Comparison of ENCODE assay signal across 21 mouse cellular contexts in the genomic region with DNA sequence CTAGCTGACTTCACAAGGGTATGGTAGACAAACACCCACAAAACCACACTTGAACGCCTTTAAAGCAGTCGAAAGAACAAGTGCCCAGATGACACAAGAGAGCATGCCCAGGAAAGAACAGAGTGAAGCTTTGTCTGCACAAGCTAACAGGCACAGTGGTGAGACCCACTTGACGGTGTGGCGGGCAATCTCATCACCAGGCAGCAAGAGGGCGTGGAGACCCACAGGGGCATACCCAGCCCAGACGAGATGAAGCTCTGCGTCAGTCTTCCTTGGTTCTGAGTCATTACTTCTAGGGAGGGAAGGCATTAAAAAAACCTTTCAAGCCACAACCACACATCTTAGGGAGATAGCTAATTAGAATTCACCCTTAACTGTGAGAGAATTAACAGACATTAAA.
DNase-seq lines count a peak whose midpoint lies in the region; ATAC-seq and TF ChIP-seq lines count a peak whose summit lies in the region.
"Had no signal": no experiment of that assay in that cellular context is flagged by ENCODE, and none has a peak within 500 bp of the region (broad histone marks: within the 10 kb centered on the region; RNA-seq: fewer than 3 reads in every experiment).

No protein-coding gene starts in this region.

- H3K9me3 ChIP-seq in hindbrain, postnatal 0 days (ENCODE audit: low read length) = no peaks in the 10 kb centered on the region
- H3K9me3 ChIP-seq in hindbrain, embryonic 12.5 days (replicated peaks) = no peaks in the 10 kb centered on the region
- no peaks in the 10 kb centered on the region for H3K9me3 ChIP-seq in lung, embryonic 15.5 days
- no peaks in the 10 kb centered on the region for H3K9me3 ChIP-seq in neural tube, embryonic 14.5 days (ENCODE audit: control insufficient read depth, low read length)
- H3K9me3 ChIP-seq: heart, embryonic 15.5 days; intestine, embryonic 15.5 days; midbrain, embryonic 15.5 days had no signal

- CTCF ChIA-PET in Patski (lab: Charles Lee) = interaction anchor here (0.9 to 1.4 kb wide), 2 partner anchors 9 to 11 kb away, joined by 4 read pairs; no protein-coding TSS in a partner anchor

- H3K9ac ChIP-seq in hindbrain, postnatal 0 days (replicated peaks; ENCODE audit: low read length) = no peak overlapping the region
- H3K9ac ChIP-seq in hindbrain, embryonic 12.5 days = no peak overlapping the region
- no peak overlapping the region for H3K9ac ChIP-seq in lung, embryonic 15.5 days
- H3K9ac ChIP-seq in neural tube, embryonic 14.5 days (replicated peaks; ENCODE audit: low read depth, low read length) = no peak overlapping the region
- H3K9ac ChIP-seq: heart, embryonic 15.5 days; intestine, embryonic 15.5 days; midbrain, embryonic 15.5 days had no signal

- POLR2A ChIA-PET in Patski (lab: Charles Lee) = interaction anchor here (0.6 kb wide), 1 partner anchor 1207 kb away, joined by 4 read pairs; no protein-coding TSS in a partner anchor

- no peak overlapping the region for H3K4me3 ChIP-seq in hindbrain, postnatal 0 days (ENCODE audit: low read length)
- H3K4me3 ChIP-seq in hindbrain, embryonic 12.5 days = no peak overlapping the region
- no peak overlapping the region for H3K4me3 ChIP-seq in lung, embryonic 15.5 days
- no peak overlapping the region for H3K4me3 ChIP-seq in neural tube, embryonic 14.5 days (ENCODE audit: low read depth, low read length)
- H3K4me3 ChIP-seq: heart, embryonic 15.5 days; intestine, embryonic 15.5 days; midbrain, embryonic 15.5 days; myocyte had no signal

- in situ Hi-C loops in Patski (cut with MboI; ENCODE audit: low pct_unique_long_range_greater_than_20kb) = no loop called here

- H3K4me1 ChIP-seq in hindbrain, postnatal 0 days (ENCODE audit: insufficient read depth, low read length) = 0 out of 2 replicates have a peak, but pooled peaks cover 8% of the 10 kb centered on the region
- peaks cover 40% of the 10 kb centered on the region for H3K4me1 ChIP-seq in hindbrain, embryonic 12.5 days
- H3K4me1 ChIP-seq in lung, embryonic 15.5 days = peaks cover 6% of the 10 kb centered on the region; the same call in 1 of the 2 replicates
- peaks cover 6% of the 10 kb centered on the region; the same call in 1 of the 2 replicates for H3K4me1 ChIP-seq in neural tube, embryonic 14.5 days (ENCODE audit: control insufficient read depth, insufficient read depth, low read length)
- H3K4me1 ChIP-seq: heart, embryonic 15.5 days had no signal

- ATAC-seq in hindbrain, postnatal 0 days = peak; percentile 27; the same call in 1 of the 2 replicates
- no peak; the same call in 1 of the 2 replicates for ATAC-seq in hindbrain, embryonic 12.5 days (ENCODE audit: low FRiP score)
- peak; percentile 59; the same call in 1 of the 2 replicates for ATAC-seq in lung, embryonic 15.5 days (ENCODE audit: borderline replicate concordance, extremely low read depth, low FRiP score, low TSS enrichment)
- peak; percentile 71 for ATAC-seq in Patski
- ATAC-seq in neural tube, embryonic 14.5 days (ENCODE audit: low read depth) = peak; percentile 61; the same call in 1 of the 2 replicates
- no peak for ATAC-seq in cerebellum, adult (ENCODE audit: insufficient number of reproducible peaks, low FRiP score, low TSS enrichment)
- ATAC-seq: intestine, embryonic 15.5 days; midbrain, embryonic 15.5 days had no signal

- DNase-seq in hindbrain, postnatal 0 days (ENCODE audit: low spot score) = no peak
- no peak for DNase-seq in lung, postnatal 25 days (ENCODE audit: low spot score)
- no peak for DNase-seq in Patski (ENCODE audit: low read depth, low spot score)
- DNase-seq: adrenal gland, postnatal 14 days; cerebellum, adult 11-12 months; cerebellum, postnatal 25 days; embryo, embryonic 11 days; gastrocnemius, postnatal 10 days; heart, adult 11 months; heart, postnatal 4 days; lung, adult 2 months; thymus, postnatal 25 days had no signal

- H3K27me3 ChIP-seq in hindbrain, postnatal 0 days (ENCODE audit: insufficient read depth, low read length) = no peaks in the 10 kb centered on the region
- H3K27me3 ChIP-seq in hindbrain, embryonic 12.5 days = no peaks in the 10 kb centered on the region
- no peaks in the 10 kb centered on the region for H3K27me3 ChIP-seq in lung, embryonic 15.5 days
- no peaks in the 10 kb centered on the region for H3K27me3 ChIP-seq in Patski
- no peaks in the 10 kb centered on the region for H3K27me3 ChIP-seq in neural tube, embryonic 14.5 days (ENCODE audit: control insufficient read depth, insufficient read depth, low read length)
- H3K27me3 ChIP-seq: heart, embryonic 15.5 days; intestine, embryonic 15.5 days; midbrain, embryonic 15.5 days had no signal

- H3K36me3 ChIP-seq in hindbrain, postnatal 0 days (ENCODE audit: insufficient read depth, low read length) = no peaks in the 10 kb centered on the region
- H3K36me3 ChIP-seq in hindbrain, embryonic 12.5 days = no peaks in the 10 kb centered on the region
- no peaks in the 10 kb centered on the region for H3K36me3 ChIP-seq in lung, embryonic 15.5 days
- no peaks in the 10 kb centered on the region for H3K36me3 ChIP-seq in neural tube, embryonic 14.5 days (ENCODE audit: control insufficient read depth, insufficient read depth, low read length)
- H3K36me3 ChIP-seq: heart, embryonic 15.5 days; intestine, embryonic 15.5 days; midbrain, embryonic 15.5 days had no signal

- TF ChIP-seq CTCF in hindbrain, postnatal 0 days (IDR thresholded peaks at IDR 0.05; ENCODE audit: low read depth) = no peak
- TF ChIP-seq CTCF in Patski (IDR thresholded peaks at IDR 0.05) = no peak

- 55% methylated on average over 7 of the region's 7 CpGs for WGBS in hindbrain, postnatal 0 days
- 68% methylated on average over 7 of the region's 7 CpGs for WGBS in hindbrain, embryonic 12.5 days
- WGBS in lung, embryonic 15.5 days = 57% methylated on average over 7 of the region's 7 CpGs
- 56% methylated on average over 7 of the region's 7 CpGs for WGBS in neural tube, embryonic 14.5 days

- no peak overlapping the region; the same call in 1 of the 2 replicates for H3K27ac ChIP-seq in hindbrain, postnatal 0 days
- H3K27ac ChIP-seq in hindbrain, embryonic 12.5 days = no peak overlapping the region
- no peak overlapping the region for H3K27ac ChIP-seq in lung, embryonic 15.5 days
- H3K27ac ChIP-seq in neural tube, embryonic 14.5 days (ENCODE audit: low read depth, low read length) = no peak overlapping the region
- H3K27ac ChIP-seq: heart, embryonic 15.5 days; intestine, embryonic 15.5 days; midbrain, embryonic 15.5 days had no signal

- H3K4me2 ChIP-seq in hindbrain, postnatal 0 days (ENCODE audit: low read depth, low read length) = no peak overlapping the region
- no peak overlapping the region for H3K4me2 ChIP-seq in hindbrain, embryonic 12.5 days (replicated peaks)
- H3K4me2 ChIP-seq in lung, embryonic 15.5 days = no peak overlapping the region
- H3K4me2 ChIP-seq in neural tube, embryonic 14.5 days (ENCODE audit: low read depth, low read length) = no peak overlapping the region
- H3K4me2 ChIP-seq: heart, embryonic 15.5 days; intestine, embryonic 15.5 days; liver, embryonic 11.5 days; midbrain, embryonic 15.5 days had no signal

Comparison
In these comparisons a context has a peak if more than half of its experiments do, and no peak if none do; other contexts are left out.
1. ATAC-seq: peak in hindbrain, postnatal 0 days (single experiment), lung, embryonic 15.5 days (single experiment), Patski (single experiment) and neural tube, embryonic 14.5 days (single experiment); none in hindbrain, embryonic 12.5 days (single experiment) and cerebellum, adult (single experiment).